ENCODE assay signal across 9 mouse cellular contexts in the genomic region with DNA sequence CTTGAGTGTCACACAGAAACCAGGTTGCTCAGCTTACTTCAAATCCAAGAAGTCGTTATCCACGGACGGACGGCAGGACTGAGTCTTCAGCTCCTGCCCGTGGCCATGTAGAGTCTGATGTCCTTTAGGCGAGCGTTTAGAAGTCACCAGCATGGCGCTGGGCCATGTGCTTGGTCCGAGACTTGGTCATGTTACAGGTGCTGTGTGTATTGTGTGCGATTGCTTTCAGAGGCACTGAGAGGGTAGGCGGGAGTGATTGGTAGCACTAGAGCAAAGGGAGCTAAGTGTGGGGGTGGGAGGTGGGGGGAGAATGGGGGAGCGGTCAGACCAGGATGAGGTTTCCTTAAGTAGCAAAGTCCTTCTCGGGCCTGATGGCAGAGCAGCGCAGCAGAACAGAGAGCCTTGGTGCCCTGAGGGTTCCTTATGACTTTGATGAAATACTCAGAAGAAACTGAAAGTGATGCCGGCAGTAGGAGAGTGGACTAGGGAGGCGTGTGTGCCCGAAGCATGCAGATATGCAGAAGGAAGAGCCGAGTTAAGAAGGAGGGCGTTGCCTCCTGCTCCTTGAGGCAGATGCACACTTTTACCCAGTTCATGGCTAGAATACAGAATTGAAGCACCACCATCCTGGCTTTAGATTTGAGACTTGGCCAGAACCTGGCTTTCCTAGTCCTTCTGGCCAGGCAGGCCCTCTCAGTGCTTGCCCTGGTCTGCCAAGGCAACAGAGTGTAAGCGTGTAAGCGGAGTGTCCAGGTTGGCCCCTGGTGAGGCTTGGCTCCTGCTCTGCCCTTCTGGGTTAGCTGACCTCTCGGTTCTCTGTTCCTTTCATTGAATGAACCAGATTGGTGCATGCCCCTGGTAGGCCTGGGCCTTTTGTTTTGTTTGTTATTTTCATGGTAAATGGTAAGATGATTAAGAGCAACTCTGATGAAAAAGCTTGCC. TPM values are rescaled to one million over a fixed set of nuclear protein-coding genes. Genes with fewer than 3 reads are reported as not detected.
A peak's percentile ranks its signal among the peaks of the same experiment; 100 is the strongest.
DNase-seq lines count a peak whose midpoint lies in the region; ATAC-seq and TF ChIP-seq lines count a peak whose summit lies in the region.
"Had no signal": no experiment of that assay in that cellular context is flagged by ENCODE, and none has a peak within 500 bp of the region (broad histone marks: within the 10 kb centered on the region; RNA-seq: fewer than 3 reads in every experiment).

No protein-coding gene starts in this region.

- H3K4me2 ChIP-seq in kidney, embryonic 16.5 days (replicated peaks; ENCODE audit: low read depth, low read length): peak overlapping the region; percentile 13
- H3K4me2 ChIP-seq: limb, embryonic 13.5 days had no signal

- no peaks in the 10 kb centered on the region for H3K9me3 ChIP-seq in kidney, embryonic 16.5 days (ENCODE audit: low read length)
- H3K9me3 ChIP-seq: limb, embryonic 13.5 days had no signal

- peak overlapping the region; percentile 3 for H3K4me3 ChIP-seq in cerebellum, adult 2 months (replicated peaks; ENCODE audit: insufficient read depth, low read depth, low read length)
- H3K4me3 ChIP-seq in kidney, embryonic 16.5 days (ENCODE audit: low read length): no peak overlapping the region
- H3K4me3 ChIP-seq in spleen, adult 2 months (ENCODE audit: extremely low read depth, insufficient read depth, insufficient read length): peak overlapping the region; percentile 40
- H3K4me3 ChIP-seq: limb, embryonic 13.5 days had no signal

- H3K27ac ChIP-seq in cerebellum, adult 2 months (ENCODE audit: insufficient read depth, low read length): peak overlapping the region; percentile 35; the same call in 1 of the 2 replicates
- peak overlapping the region; percentile 76 for H3K27ac ChIP-seq in kidney, embryonic 16.5 days (ENCODE audit: low read length)
- peak overlapping the region; percentile 92 for H3K27ac ChIP-seq in spleen, adult 2 months (ENCODE audit: insufficient read depth, low read length)

- H3K9ac ChIP-seq in kidney, embryonic 16.5 days (replicated peaks; ENCODE audit: low read length): peak overlapping the region; percentile 41; the same call in 1 of the 2 replicates
- H3K9ac ChIP-seq: limb, embryonic 13.5 days had no signal

- TF ChIP-seq CTCF in cerebellum, adult 2 months (IDR thresholded peaks at IDR 0.05; ENCODE audit: borderline replicate concordance, insufficient read depth, low read depth, low read length): no peak
- TF ChIP-seq CTCF in spleen, adult 2 months (IDR thresholded peaks at IDR 0.05; ENCODE audit: extremely low read depth, insufficient read depth, insufficient read length, insufficient replicate concordance): no peak

- peak; percentile 93 for DNase-seq in heart, adult 11 months
- no peak for DNase-seq in heart, postnatal 25 days (ENCODE audit: low spot score)
- peak; percentile 72 for DNase-seq in 416B (ENCODE audit: low read depth)
- DNase-seq in cerebellum, adult 2 months: peak; percentile 85 to 94
- DNase-seq in spleen, adult 2 months (ENCODE audit: low read depth in 1 of 2, low spot score in 2 of 2): no peak
- DNase-seq in testis, postnatal 14 days (ENCODE audit: low spot score): no peak
- no peak for DNase-seq in adrenal gland, adult 18-20 months (ENCODE audit: low spot score in 2 of 2)

- intact Hi-C loops in heart, postnatal 25 days (cut with DNase I): no loop called here

- no peak for TF ChIP-seq POLR2A in cerebellum, adult 2 months (IDR thresholded peaks at IDR 0.05; ENCODE audit: borderline replicate concordance, insufficient read depth, low read length)
- TF ChIP-seq POLR2A in spleen, adult 2 months (IDR thresholded peaks at IDR 0.05; ENCODE audit: low read depth, low read length): no peak

- no peaks in the 10 kb centered on the region for H3K36me3 ChIP-seq in kidney, embryonic 16.5 days (ENCODE audit: insufficient read depth, low read length)
- H3K36me3 ChIP-seq in spleen, adult 2 months (ENCODE audit: control insufficient read depth, insufficient read depth, low read length): no peaks in the 10 kb centered on the region

- peaks cover 33% of the 10 kb centered on the region for H3K4me1 ChIP-seq in cerebellum, adult 2 months (ENCODE audit: control insufficient read depth, insufficient read depth, low read length)
- H3K4me1 ChIP-seq in kidney, embryonic 16.5 days (ENCODE audit: insufficient read depth, low read length): peaks cover 46% of the 10 kb centered on the region
- H3K4me1 ChIP-seq in spleen, adult 2 months (ENCODE audit: control insufficient read depth, insufficient read depth, insufficient read length): peaks cover 54% of the 10 kb centered on the region; the same call in 1 of the 2 replicates

- WGBS in cerebellum, adult 2 months: 30% methylated on average over 22 of the region's 22 CpGs
- WGBS in kidney, embryonic 16.5 days: 58% methylated on average over 22 of the region's 22 CpGs
- 44% methylated on average over 22 of the region's 22 CpGs for WGBS in spleen, adult 2 months

- peak; percentile 52 for ATAC-seq in kidney, embryonic 16.5 days (ENCODE audit: low FRiP score, low TSS enrichment)

- no peaks in the 10 kb centered on the region for H3K27me3 ChIP-seq in cerebellum, adult 2 months (ENCODE audit: control insufficient read depth, insufficient read depth, low read length)
- H3K27me3 ChIP-seq in kidney, embryonic 16.5 days (ENCODE audit: insufficient read depth, low read length): no peaks in the 10 kb centered on the region
- H3K27me3 ChIP-seq in spleen, adult 2 months (ENCODE audit: control insufficient read depth, insufficient read depth, low read length): no peaks in the 10 kb centered on the region
- H3K27me3 ChIP-seq: limb, embryonic 13.5 days had no signal

RNA-seq across cellular contexts. Expression of a gene that starts 51.6 kb away (rescaled TPM):
- total RNA-seq in heart, postnatal 25 days (2021): 10 to 100 TPM; 90.4 to 91.5 TPM
- polyA plus RNA-seq in cerebellum, adult 2 months (2012; rRNA removed): 117 and 136 TPM in 2 replicates
- polyA plus RNA-seq in kidney, embryonic 16.5 days (2015; fragmentation: Nextera tagmentation; extraction: Ambion mirVana): 140 and 145 TPM in 2 replicates
- 22.0 and 22.8 TPM in 2 replicates for polyA plus RNA-seq in spleen, adult 2 months (2012; rRNA removed)
- 100 to 1,000 TPM in 1 of 2 experiments, 10 to 100 TPM in 1; 97.8 to 113 TPM for total RNA-seq in adrenal gland, adult 18-20 months (2021)

Comparison
In these comparisons a context has a peak if more than half of its experiments do, and no peak if none do; other contexts are left out.
1. DNase-seq: peak in heart, adult 11 months (single experiment), 416B (single experiment) and cerebellum, adult 2 months (2 of 2); none in heart, postnatal 25 days (single experiment), spleen, adult 2 months (0 of 2), testis, postnatal 14 days (single experiment) and adrenal gland, adult 18-20 months (0 of 2).
2. H3K27ac ChIP-seq: peak in every context shown above with its lines; median percentile 92 in spleen, adult 2 months; 76 in kidney, embryonic 16.5 days; 35 in cerebellum, adult 2 months.